Mouse (Mus musculus): ENCODE results near the gene Rer1.

Rer1 gene

GRCm38 (mm10) chr4:155074418-155074817 lies 11.8 kb downstream of the Rer1 start:
- DNase-seq (ENCODE audit: low spot score) = no peak

GRCm38 (mm10) chr4:155070921-155071320 lies 15.3 kb downstream of the Rer1 start:
- no peak for DNase-seq (ENCODE audit: low spot score)

GRCm38 (mm10) chr4:155070199-155070598 lies 16.0 kb downstream of the Rer1 start:
- no peak for DNase-seq (ENCODE audit: low spot score)

GRCm38 (mm10) chr4:155069191-155069590 lies 17.0 kb downstream of the Rer1 start:
- no peak for DNase-seq (ENCODE audit: low spot score)

- no peak for DNase-seq (ENCODE audit: low spot score)
These were observed 17.7 kb downstream of the Rer1 start for GRCm38 (mm10) chr4:155068357-155068972.

GRCm38 (mm10) chr4:155066834-155067522 lies 19.2 kb downstream of the Rer1 start, which contains the start of gene Pex10:
Gene Pex10, plus strand, starts transcription at chr4:155067016.
- peak; percentile 97 for DNase-seq (ENCODE audit: low spot score)

- peak; percentile 89 for DNase-seq (ENCODE audit: low spot score)
These were observed 20.0 kb downstream of the Rer1 start for GRCm38 (mm10) chr4:155065970-155066833.

- DNase-seq (ENCODE audit: low spot score) = no peak
These were observed 21.7 kb downstream of the Rer1 start for GRCm38 (mm10) chr4:155064474-155064873.

GRCm38 (mm10) chr4:155063895-155064294 lies 22.3 kb downstream of the Rer1 start:
- peak; percentile 69 for DNase-seq (ENCODE audit: low spot score)

GRCm38 (mm10) chr4:155058325-155058724 lies 27.9 kb downstream of the Rer1 start:
- no peak for DNase-seq (ENCODE audit: low spot score)

GRCm38 (mm10) chr4:155056724-155057123 lies 29.5 kb downstream of the Rer1 start, which contains the start of gene Plch2:
Gene Plch2, minus strand, starts transcription at chr4:155056784.
- DNase-seq (ENCODE audit: low spot score) = no peak

- DNase-seq (ENCODE audit: low spot score) = peak; percentile 35
These were observed 36.1 kb downstream of the Rer1 start for GRCm38 (mm10) chr4:155050116-155050515.

GRCm38 (mm10) chr4:155046636-155047035 lies 39.5 kb downstream of the Rer1 start:
- DNase-seq (ENCODE audit: low spot score) = no peak

- no peak for DNase-seq (ENCODE audit: low spot score)
These were observed 42.9 kb downstream of the Rer1 start for GRCm38 (mm10) chr4:155043289-155043625.

- no peak for DNase-seq (ENCODE audit: low spot score)
These were observed 43.4 kb downstream of the Rer1 start for GRCm38 (mm10) chr4:155042606-155043288.

GRCm38 (mm10) chr4:155040696-155041095 lies 45.5 kb downstream of the Rer1 start:
- DNase-seq (ENCODE audit: low spot score) = no peak

- DNase-seq (ENCODE audit: low spot score) = no peak
These were observed 46.0 kb downstream of the Rer1 start for GRCm38 (mm10) chr4:155040197-155040596.

- no peak for DNase-seq (ENCODE audit: low spot score)
These were observed 51.4 kb downstream of the Rer1 start for GRCm38 (mm10) chr4:155034787-155035186.

GRCm38 (mm10) chr4:155034202-155034601 lies 52.0 kb downstream of the Rer1 start:
- DNase-seq (ENCODE audit: low spot score) = no peak

- DNase-seq (ENCODE audit: low spot score) = no peak
These were observed 53.1 kb downstream of the Rer1 start for GRCm38 (mm10) chr4:155033115-155033514.

- DNase-seq (ENCODE audit: low spot score) = no peak
These were observed 61.8 kb downstream of the Rer1 start for GRCm38 (mm10) chr4:155024170-155025010.
